Mouse (Mus musculus) kidney, embryonic 14.5 days (tissue): ENCODE measurements around the gene Trit1. TPM values are rescaled to one million over a fixed set of nuclear protein-coding genes. Genes with fewer than 3 reads are reported as not detected.
A peak's percentile ranks its signal among the peaks of the same experiment; 100 is the strongest.

Experiments
- ATAC-seq: fragments of 200-750 bp; cut with Nextera tagmentation; 2 replicates; pipeline ENCODE4 v1.8.0; 2017; ENCODE audit warnings: moderate number of reproducible peaks, mild to moderate bottlenecking, moderate TSS enrichment, moderate library complexity; ENCODE audit not compliant: low FRiP score, low TSS enrichment
- H3K27ac ChIP-seq: fragments of 300-500 bp; sonication (generic); 2 replicates; pipeline ENCODE4 v1.5.1; 2014; ENCODE audit warnings: low read depth, mild to moderate bottlenecking, low read length, moderate library complexity, mixed read lengths
- H3K27me3 ChIP-seq: fragments of 300-500 bp; sonication (generic); 2 replicates; pipeline ENCODE4 v1.6.1; 2014; ENCODE audit warnings: mild to moderate bottlenecking, low read length; ENCODE audit not compliant: control insufficient read depth, insufficient read depth
- H3K36me3 ChIP-seq: fragments of 300-500 bp; sonication (generic); 2 replicates; pipeline ENCODE4 v1.6.1; 2014; ENCODE audit warnings: low read length, mixed read lengths; ENCODE audit not compliant: control insufficient read depth, insufficient read depth
- H3K4me1 ChIP-seq: fragments of 300-500 bp; sonication (generic); 2 replicates; pipeline ENCODE4 v1.6.1; 2014; ENCODE audit warnings: low read length, mixed read lengths; ENCODE audit not compliant: control insufficient read depth, insufficient read depth
- H3K4me2 ChIP-seq: fragments of 300-500 bp; sonication (generic); replicated peaks from 2 replicates; pipeline ENCODE4 v1.6.1; 2014; ENCODE audit warnings: low read depth, mild to moderate bottlenecking, low read length
- H3K4me3 ChIP-seq: fragments of 300-500 bp; sonication (generic); 2 replicates; pipeline ENCODE4 v1.5.1; 2014; ENCODE audit warnings: mild to moderate bottlenecking, low read length
- H3K9ac ChIP-seq: fragments of 300-500 bp; sonication (generic); 2 replicates; pipeline ENCODE4 v1.6.1; 2014; ENCODE audit warnings: low read depth, mild to moderate bottlenecking, low read length, moderate library complexity
- H3K9me3 ChIP-seq: fragments of 300-500 bp; sonication (generic); 2 replicates; pipeline ENCODE4 v1.6.1; 2016; ENCODE audit warnings: low read length; ENCODE audit not compliant: control insufficient read depth
- WGBS: fragments of 180-500 bp; shearing (Covaris S2); extraction: QIAGEN DNeasy Blood & Tissue Kit; methylation state at CpG from one replicate; pipeline ENCODE4 v1.1.7; 2014; 5-methylcytosine and 5-hydroxymethylcytosine counted together
- polyA plus RNA-seq: library from polyadenylated mRNA; unstranded; fragments of >200 nt; fragmentation: Nextera tagmentation; extraction: Ambion mirVana; gene quantifications from 2 replicates; pipeline ENCODE4 v1.2.1, GENCODE M21; 2014

Trit1 gene
- polyA plus RNA-seq, 1 experiment from 2014 or later, result 21.7 TPM

GRCm38 (mm10) chr4:122992276-122992675, 24.1 kb upstream of the Trit1 start:
- H3K4me3 ChIP-seq, result no peak overlapping the region
- WGBS, result 29% methylated on average over 3 of the region's 3 CpGs
- no peak overlapping the region for H3K9ac ChIP-seq
- ATAC-seq, result no peak
- no peak overlapping the region for H3K27ac ChIP-seq
- no peaks in the 10 kb centered on the region for H3K36me3 ChIP-seq
- peaks cover 10% of the 10 kb centered on the region; the same call in 1 of the 2 replicates for H3K27me3 ChIP-seq
- no peak overlapping the region for H3K4me2 ChIP-seq
- H3K9me3 ChIP-seq, result no peaks in the 10 kb centered on the region
- peaks cover 4% of the 10 kb centered on the region; the same call in 1 of the 2 replicates for H3K4me1 ChIP-seq

- WGBS, result under 1% methylated on average over 52 of the region's 69 CpGs
- Histone ChIP-seq H3K36me3 (0 out of 2 replicates have a peak, but pooled peaks cover under 1% of the 10 kb centered on the region), H3K4me3 (peak within 1 kb of the TSS; percentile 75), H3K27ac (peak within 1 kb of the TSS; percentile 74), H3K4me1 (peaks cover 7% of the 10 kb centered on the region; the same call in 1 of the 2 replicates), H3K27me3 (peaks cover 10% of the 10 kb centered on the region; the same call in 1 of the 2 replicates), H3K4me2 (peak within 1 kb of the TSS; percentile 97), H3K9me3 (no peaks in the 10 kb centered on the region), H3K9ac (peak within 1 kb of the TSS; percentile 64)
- ATAC-seq, result peak; percentile 84
Observed at GRCm38 (mm10) chr4:122995404-122996220, 20.8 kb upstream of the Trit1 start, which contains the start of gene Mycl. Gene Mycl (plus strand): TSS chr4:122995652.

DNA sequence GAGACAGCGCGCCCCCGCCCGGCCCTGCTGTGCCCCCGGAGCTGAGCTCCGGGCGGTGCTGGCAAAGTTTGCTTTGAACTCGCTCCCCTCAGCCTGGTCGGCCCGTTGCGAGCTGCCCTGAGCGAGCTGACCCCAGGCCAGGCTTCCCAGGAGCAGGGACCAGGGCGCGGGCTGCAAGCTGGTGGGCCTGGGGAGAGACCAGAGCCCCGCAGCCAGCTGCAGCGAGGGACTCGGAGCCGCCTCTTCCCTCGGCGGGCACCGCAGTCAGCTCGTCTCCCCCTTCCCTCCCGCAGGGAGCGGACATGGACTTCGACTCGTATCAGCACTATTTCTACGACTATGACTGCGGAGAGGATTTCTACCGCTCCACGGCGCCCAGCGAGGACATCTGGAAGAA, 20.2 kb upstream of the Trit1 start:
- WGBS, result under 1% methylated on average over 31 of the region's 32 CpGs
- Histone ChIP-seq H3K36me3 (0 out of 2 replicates have a peak, but pooled peaks cover 2% of the 10 kb centered on the region), H3K4me2 (peak overlapping the region; percentile 97), H3K27ac (peak overlapping the region; percentile 74), H3K27me3 (peaks cover 10% of the 10 kb centered on the region; the same call in 1 of the 2 replicates), H3K9ac (peak overlapping the region; percentile 64), H3K4me3 (peak overlapping the region; percentile 75), H3K9me3 (no peaks in the 10 kb centered on the region), H3K4me1 (peaks cover 7% of the 10 kb centered on the region; the same call in 1 of the 2 replicates)
- ATAC-seq, result no peak; the same call in 1 of the 2 replicates

DNA sequence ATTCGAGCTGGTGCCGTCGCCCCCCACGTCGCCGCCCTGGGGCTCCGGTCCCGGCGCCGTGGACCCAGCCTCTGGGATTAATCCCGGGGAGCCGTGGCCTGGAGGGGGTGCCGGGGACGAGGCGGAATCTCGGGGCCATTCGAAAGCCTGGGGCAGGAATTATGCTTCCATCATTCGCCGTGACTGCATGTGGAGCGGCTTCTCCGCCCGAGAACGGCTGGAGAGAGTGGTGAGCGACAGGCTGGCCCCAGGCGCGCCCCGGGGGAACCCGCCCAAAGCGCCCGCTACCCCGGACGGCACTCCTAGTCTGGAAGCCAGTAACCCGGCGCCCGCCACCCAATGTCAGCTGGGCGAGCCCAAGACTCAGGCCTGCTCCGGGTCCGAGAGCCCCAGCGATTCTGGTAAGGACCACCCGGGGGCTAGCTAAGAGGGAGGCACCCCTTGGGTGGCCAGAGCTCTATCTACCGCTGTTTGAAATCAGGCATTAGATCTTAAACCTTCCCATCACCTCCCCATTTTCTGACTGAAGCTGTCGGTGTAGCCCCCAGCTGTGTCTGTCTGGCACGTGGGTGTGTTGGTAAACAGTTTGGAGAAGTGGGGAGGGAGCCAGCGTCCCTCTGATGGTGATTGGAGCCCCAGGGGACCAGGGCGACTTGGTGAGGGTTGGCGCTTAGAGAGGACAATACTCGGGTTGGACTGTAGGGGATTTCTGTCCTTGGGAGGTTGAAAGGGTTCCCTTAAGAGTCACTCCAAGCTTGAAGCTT, 19.6 kb upstream of the Trit1 start:
- Histone ChIP-seq H3K36me3 (0 out of 2 replicates have a peak, but pooled peaks cover 2% of the 10 kb centered on the region), H3K9ac (peak overlapping the region; percentile 64), H3K27ac (peak overlapping the region; percentile 74; the same call in 1 of the 2 replicates), H3K4me1 (peaks cover 7% of the 10 kb centered on the region; the same call in 1 of the 2 replicates), H3K9me3 (no peaks in the 10 kb centered on the region), H3K27me3 (peaks cover 10% of the 10 kb centered on the region; the same call in 1 of the 2 replicates), H3K4me2 (peak overlapping the region; percentile 97), H3K4me3 (peak overlapping the region; percentile 75)
- peak; percentile 25; the same call in 1 of the 2 replicates for ATAC-seq
- under 1% methylated on average over 47 of the region's 47 CpGs for whole genome bisulfite sequencing

DNA sequence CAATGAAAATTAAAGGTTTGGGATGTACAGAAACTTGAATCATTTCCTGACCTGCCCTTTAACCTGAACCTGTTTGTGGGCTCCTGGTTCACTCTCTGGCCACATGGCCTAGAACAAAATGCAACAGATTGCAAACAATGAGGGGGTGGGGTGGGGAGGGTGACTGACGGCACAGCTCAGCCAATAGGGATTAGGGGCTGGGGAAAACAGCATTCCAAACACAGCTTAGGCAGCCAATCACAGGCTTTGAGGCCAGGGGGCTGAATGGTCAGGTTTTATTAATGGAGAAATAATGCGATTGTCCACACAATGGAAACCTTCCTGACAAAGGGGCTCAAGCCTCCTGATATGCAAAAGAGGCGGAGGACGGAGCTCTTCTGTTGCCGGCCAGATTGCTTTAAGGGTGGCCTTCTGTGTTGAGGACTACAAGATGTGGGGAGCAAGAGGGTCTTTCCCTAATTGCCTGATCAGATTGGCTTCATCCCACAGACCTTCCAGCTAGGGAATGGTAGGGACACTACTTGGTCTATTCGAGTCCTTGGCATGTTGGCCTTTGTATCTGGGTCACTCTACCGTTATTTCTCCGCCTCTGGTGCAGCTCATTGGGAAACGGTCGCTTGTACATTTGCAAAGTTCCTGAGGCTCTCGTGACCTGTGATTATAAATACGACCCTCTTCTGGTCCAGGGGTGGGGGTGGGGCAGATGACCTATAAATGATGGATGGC, 17.7 kb upstream of the Trit1 start:
- Histone ChIP-seq H3K4me2 (peak overlapping the region; percentile 28), H3K27me3 (peaks cover 10% of the 10 kb centered on the region; the same call in 1 of the 2 replicates), H3K9ac (no peak overlapping the region), H3K9me3 (no peaks in the 10 kb centered on the region), H3K36me3 (0 out of 2 replicates have a peak, but pooled peaks cover 2% of the 10 kb centered on the region), H3K4me3 (peak overlapping the region; percentile 3; the same call in 1 of the 2 replicates), H3K27ac (no peak overlapping the region), H3K4me1 (peaks cover 7% of the 10 kb centered on the region; the same call in 1 of the 2 replicates)
- peak; percentile 32; the same call in 1 of the 2 replicates for ATAC-seq
- WGBS, result 12% methylated on average over 12 of the region's 12 CpGs

GRCm38 (mm10) chr4:122999263-122999691, 17.1 kb upstream of the Trit1 start:
- 9% methylated on average over 4 of the region's 4 CpGs for WGBS
- H3K4me3 ChIP-seq, result peak overlapping the region; percentile 3; the same call in 1 of the 2 replicates
- peaks cover 7% of the 10 kb centered on the region; the same call in 1 of the 2 replicates for H3K4me1 ChIP-seq
- H3K36me3 ChIP-seq, result 0 out of 2 replicates have a peak, but pooled peaks cover 2% of the 10 kb centered on the region
- no peak overlapping the region for H3K27ac ChIP-seq
- H3K27me3 ChIP-seq, result peaks cover 7% of the 10 kb centered on the region; the same call in 1 of the 2 replicates
- H3K9ac ChIP-seq, result no peak overlapping the region
- no peak for ATAC-seq
- peak overlapping the region; percentile 28 for H3K4me2 ChIP-seq
- H3K9me3 ChIP-seq, result no peaks in the 10 kb centered on the region

- Histone ChIP-seq H3K4me3 (no peak overlapping the region), H3K9ac (no peak overlapping the region), H3K9me3 (no peaks in the 10 kb centered on the region), H3K4me2 (no peak overlapping the region), H3K27ac (no peak overlapping the region), H3K36me3 (0 out of 2 replicates have a peak, but pooled peaks cover 2% of the 10 kb centered on the region), H3K4me1 (peaks cover 11% of the 10 kb centered on the region; the same call in 1 of the 2 replicates), H3K27me3 (peaks cover 6% of the 10 kb centered on the region; the same call in 1 of the 2 replicates)
- 69% methylated on average over 14 of the region's 14 CpGs for WGBS
- ATAC-seq, result no peak
Observed at GRCm38 (mm10) chr4:123000130-123000529, 16.3 kb upstream of the Trit1 start.
